Mouse (Mus musculus) liver, embryonic 13.5 days (tissue): ENCODE results near the gene Ppp1r17. TPM values are rescaled to one million over a fixed set of nuclear protein-coding genes. Genes with fewer than 3 reads are reported as not detected.

Experiments used
- ATAC-seq: fragments of 200-750 bp; cut with Nextera tagmentation; 2 replicates; pipeline ENCODE4 v1.8.0; 2017; ENCODE audit warnings: low read depth, mild to moderate bottlenecking, moderate number of reproducible peaks, moderate library complexity
- DNase-seq: peaks from one replicate; pipeline ENCODE4 v3.0.0; 2022
- H3K27ac ChIP-seq: fragments of 300-500 bp; sonication (generic); 2 replicates; pipeline ENCODE4 v1.5.1; 2015; ENCODE audit warnings: moderate library complexity, mild to moderate bottlenecking, inconsistent platforms
- H3K27me3 ChIP-seq: fragments of 300-500 bp; sonication (generic); 2 replicates; pipeline ENCODE4 v1.6.1; 2015; ENCODE audit warnings: mild to moderate bottlenecking, inconsistent platforms
- H3K36me3 ChIP-seq: fragments of 300-500 bp; sonication (generic); 2 replicates; pipeline ENCODE4 v1.6.1; 2015; ENCODE audit warnings: mild to moderate bottlenecking, inconsistent platforms
- H3K4me1 ChIP-seq: fragments of 300-500 bp; sonication (generic); replicated peaks from 2 replicates; pipeline ENCODE4 v1.6.1; 2015; ENCODE audit warnings: inconsistent platforms
- H3K4me2 ChIP-seq: fragments of 300-500 bp; sonication (generic); 2 replicates; pipeline ENCODE4 v1.6.1; 2015; ENCODE audit warnings: inconsistent platforms, mild to moderate bottlenecking, moderate library complexity
- H3K4me3 ChIP-seq: fragments of 300-500 bp; sonication (generic); replicated peaks from 2 replicates; pipeline ENCODE4 v1.5.1; 2015; ENCODE audit warnings: mild to moderate bottlenecking, inconsistent platforms
- H3K9ac ChIP-seq: fragments of 300-500 bp; sonication (generic); 2 replicates; pipeline ENCODE4 v1.6.1; 2015; ENCODE audit warnings: mild to moderate bottlenecking, inconsistent platforms
- H3K9me3 ChIP-seq: fragments of 300-500 bp; sonication (generic); replicated peaks from 2 replicates; pipeline ENCODE4 v1.6.1; 2016; ENCODE audit warnings: inconsistent platforms
- WGBS: fragments of 180-500 bp; shearing (Covaris S2); methylation state at CpG from one replicate; pipeline ENCODE4 v1.1.7; 2015; ENCODE audit not compliant: insufficient replicate concordance; 5-methylcytosine and 5-hydroxymethylcytosine counted together
- polyA plus RNA-seq: library from polyadenylated mRNA; unstranded; fragments of >200 nt; fragmentation: Nextera tagmentation; extraction: Ambion mirVana; gene quantifications from 2 replicates; pipeline ENCODE4 v1.2.1, GENCODE M21; 2015

The Ppp1r17 gene
- polyA plus RNA-seq, result 0.06 TPM in 1 of 2 replicates, not detected in the other

DNA sequence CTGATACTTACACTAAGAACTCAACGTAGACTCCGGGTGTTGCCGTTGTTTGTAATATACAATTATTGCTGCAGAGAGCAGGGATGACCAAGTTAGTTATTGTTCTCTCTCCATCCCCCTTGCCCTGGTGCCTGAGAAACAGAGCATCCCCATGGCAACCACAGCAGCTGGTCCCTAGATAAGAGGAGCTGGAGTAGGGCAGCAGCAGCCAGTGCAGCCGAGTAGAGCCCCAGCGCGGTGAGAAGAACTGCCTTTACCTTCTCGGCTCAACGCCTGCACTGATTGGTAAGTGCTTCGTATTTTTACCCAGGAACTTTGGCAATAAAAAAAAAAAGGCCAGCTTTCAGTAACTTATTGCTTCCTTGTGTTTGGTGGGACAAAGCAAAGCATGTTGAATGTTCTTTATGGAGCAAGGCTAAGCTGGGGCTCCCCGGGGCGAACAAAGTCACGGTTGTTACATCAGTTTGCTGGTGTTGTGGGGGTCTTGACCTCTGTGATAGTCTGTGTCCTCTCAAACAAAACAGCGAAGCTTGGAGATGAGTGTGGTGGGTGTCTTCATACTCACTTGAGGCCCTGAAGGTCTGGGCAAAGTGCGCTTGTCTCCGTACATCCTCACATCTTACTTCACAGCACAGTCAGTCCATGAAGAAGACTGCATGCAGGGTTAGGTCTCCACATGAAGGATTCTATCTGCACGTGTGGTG is at the start of gene Ppp1r17:
Ppp1r17 (plus strand) TSS at position 207 of the 704 bp plus-strand sequence.
- ATAC-seq, result no peak
- Histone ChIP-seq H3K9ac (no peak within 1 kb of the TSS), H3K4me2 (no peak within 1 kb of the TSS), H3K4me1 (no peaks in the 10 kb centered on the region), H3K27ac (no peak within 1 kb of the TSS), H3K36me3 (no peaks in the 10 kb centered on the region), H3K4me3 (no peak within 1 kb of the TSS), H3K9me3 (no peaks in the 10 kb centered on the region), H3K27me3 (no peaks in the 10 kb centered on the region)
- 63% methylated on average over 16 of the region's 16 CpGs for WGBS
- no peak for DNase-seq

DNA sequence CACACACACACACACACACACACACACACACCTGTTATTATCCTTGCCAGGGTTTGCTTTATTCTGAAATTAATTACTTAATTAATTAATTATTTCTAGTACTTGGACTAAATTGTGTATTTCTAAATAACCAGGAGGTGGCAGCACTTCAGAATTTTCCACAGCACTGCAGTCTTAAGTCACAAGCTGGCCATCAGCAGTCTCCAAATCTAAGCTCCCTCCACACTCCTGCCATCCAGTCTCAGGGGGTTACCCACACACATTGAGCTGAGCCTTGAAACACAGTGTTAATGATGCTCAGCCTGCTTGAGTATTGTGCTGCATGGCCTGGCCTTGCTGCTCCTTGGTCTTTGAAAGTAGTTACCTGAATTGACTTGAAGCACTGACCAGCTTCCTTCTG is 44.3 kb upstream of the Ppp1r17 start:
- Histone ChIP-seq H3K36me3 (no peaks in the 10 kb centered on the region), H3K27ac (no peak overlapping the region), H3K4me2 (no peak overlapping the region), H3K27me3 (no peaks in the 10 kb centered on the region), H3K9me3 (no peaks in the 10 kb centered on the region), H3K9ac (no peak overlapping the region), H3K4me3 (no peak overlapping the region), H3K4me1 (no peaks in the 10 kb centered on the region)
- ATAC-seq (no peak), DNase-seq (no peak)

DNA sequence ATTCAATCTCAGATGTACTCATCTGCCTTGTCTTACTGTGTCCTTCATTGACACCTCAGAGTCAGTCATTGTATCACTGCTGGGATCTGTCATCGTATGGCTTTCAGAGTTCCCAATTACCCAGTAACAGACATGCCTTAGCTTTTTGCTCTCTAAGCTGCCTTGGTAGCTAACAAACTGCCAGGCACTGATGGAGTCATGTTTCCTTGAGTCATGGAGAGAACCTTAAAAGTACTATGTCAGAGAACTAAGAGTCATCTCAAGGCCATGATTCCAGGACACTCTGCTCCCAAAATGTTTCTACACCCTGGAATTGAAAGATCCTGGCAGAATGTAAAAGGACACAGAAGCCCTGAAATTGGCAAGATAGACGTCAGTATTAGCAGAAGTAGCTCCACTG is 37.5 kb upstream of the Ppp1r17 start:
- no peak overlapping the region for H3K9ac ChIP-seq
- 51% methylated on average over 2 of the region's 2 CpGs for WGBS
- no peaks in the 10 kb centered on the region for H3K9me3 ChIP-seq

DNA sequence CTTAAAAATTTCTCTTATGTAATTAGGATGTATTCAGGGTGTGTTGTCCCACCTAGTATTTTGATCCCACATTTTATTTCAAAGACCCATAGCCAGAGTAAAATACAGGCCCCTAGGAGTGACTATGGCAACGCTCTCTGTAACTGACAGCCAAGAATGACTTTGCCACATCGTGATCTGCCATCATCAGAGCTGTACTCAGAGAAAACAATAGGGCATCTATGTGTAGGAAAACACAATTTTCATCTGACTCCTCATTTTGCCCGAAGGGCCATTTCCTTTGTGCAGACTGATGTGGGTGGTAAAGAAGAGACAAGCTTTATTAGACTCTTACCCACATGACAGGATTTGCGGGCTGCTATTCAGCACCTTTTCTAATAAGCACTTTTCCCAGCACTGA is 8.6 kb upstream of the Ppp1r17 start:
- Histone ChIP-seq H3K27ac (no peak overlapping the region), H3K4me3 (no peak overlapping the region), H3K4me2 (no peak overlapping the region), H3K4me1 (no peaks in the 10 kb centered on the region), H3K9me3 (no peaks in the 10 kb centered on the region), H3K27me3 (no peaks in the 10 kb centered on the region), H3K9ac (no peak overlapping the region), H3K36me3 (no peaks in the 10 kb centered on the region)
- ATAC-seq, result no peak
- WGBS, result 54% methylated on average over 4 of the region's 4 CpGs
- DNase-seq, result no peak

More for the DNA sequence above, 37.5 kb upstream of the Ppp1r17 start:
- H3K4me3 ChIP-seq, result no peak overlapping the region
- H3K27me3 ChIP-seq, result no peaks in the 10 kb centered on the region
- no peaks in the 10 kb centered on the region for H3K36me3 ChIP-seq
- ATAC-seq, result no peak
- H3K27ac ChIP-seq, result no peak overlapping the region
- no peak for DNase-seq
- H3K4me1 ChIP-seq, result no peaks in the 10 kb centered on the region
- no peak overlapping the region for H3K4me2 ChIP-seq

DNA sequence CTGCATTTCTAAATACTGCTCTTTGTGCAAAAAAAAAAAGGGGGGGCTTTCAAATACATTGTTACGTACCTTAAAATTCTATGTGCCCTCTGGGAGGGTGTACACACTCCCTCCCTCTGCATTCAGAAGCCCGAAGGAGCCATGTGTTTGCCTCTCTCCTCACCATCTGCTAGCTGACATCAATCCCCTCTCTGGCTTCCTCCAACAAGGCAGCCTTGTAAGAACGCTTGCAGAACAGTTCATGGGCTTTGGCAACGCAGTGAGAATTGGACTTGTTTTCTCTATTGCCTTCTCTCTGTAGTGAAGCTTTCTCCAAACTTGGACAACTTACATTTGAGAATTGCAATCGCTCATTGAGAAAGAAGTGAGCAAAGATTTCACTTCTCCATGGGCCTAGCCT is 4.9 kb upstream of the Ppp1r17 start:
- H3K9me3 ChIP-seq, result no peaks in the 10 kb centered on the region
- 66% methylated on average over 5 of the region's 5 CpGs for WGBS
- ATAC-seq, result no peak
- no peak overlapping the region for H3K27ac ChIP-seq
- no peak overlapping the region for H3K4me2 ChIP-seq
- H3K36me3 ChIP-seq, result no peaks in the 10 kb centered on the region
- H3K27me3 ChIP-seq, result no peaks in the 10 kb centered on the region
- DNase-seq, result no peak
- no peak overlapping the region for H3K4me3 ChIP-seq
- no peaks in the 10 kb centered on the region for H3K4me1 ChIP-seq
- H3K9ac ChIP-seq, result no peak overlapping the region

DNA sequence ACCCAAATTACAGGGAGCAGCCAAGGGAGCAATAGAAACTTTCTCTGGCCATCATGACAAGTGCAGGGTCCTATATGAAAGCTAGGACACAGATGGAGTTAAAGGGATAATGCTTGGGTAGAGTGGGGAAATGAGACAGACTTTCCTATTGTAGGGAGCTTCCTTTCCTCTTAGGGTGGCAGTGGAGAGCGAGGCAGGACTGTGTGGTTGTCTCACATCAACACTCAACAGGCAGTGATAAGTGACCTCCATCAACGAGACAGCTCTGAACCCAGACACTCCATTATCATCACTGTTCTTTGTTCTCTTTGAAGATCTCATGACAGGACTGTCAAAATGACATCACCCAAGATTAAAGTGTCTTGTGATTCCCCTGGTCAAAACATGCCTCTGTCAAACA is 2.3 kb downstream of the Ppp1r17 start:
- Histone ChIP-seq H3K27ac (no peak overlapping the region), H3K9me3 (no peaks in the 10 kb centered on the region), H3K4me2 (no peak overlapping the region), H3K9ac (no peak overlapping the region), H3K27me3 (no peaks in the 10 kb centered on the region), H3K4me1 (no peaks in the 10 kb centered on the region), H3K36me3 (no peaks in the 10 kb centered on the region), H3K4me3 (no peak overlapping the region)
- WGBS, result 19% methylated on average over 2 of the region's 2 CpGs
- ATAC-seq (no peak), DNase-seq (no peak)

DNA sequence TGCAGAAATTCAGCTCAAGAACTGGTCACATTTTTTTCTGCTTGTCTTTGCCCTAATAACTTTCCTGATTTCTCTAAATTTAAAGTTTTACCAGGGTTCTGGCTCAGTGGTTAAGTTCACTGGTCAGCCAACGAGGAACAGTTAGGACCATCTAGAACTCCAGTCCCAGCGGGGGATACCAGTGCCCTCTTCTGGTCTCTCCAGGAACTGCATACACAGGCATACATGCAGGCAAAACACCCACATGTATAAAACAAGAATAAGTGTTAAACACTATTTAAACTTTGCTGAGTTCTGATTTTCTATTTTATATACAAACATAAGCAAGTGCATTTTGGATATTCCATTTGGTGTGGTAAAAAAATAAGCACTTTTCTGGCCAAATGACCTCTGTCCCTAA is 8.2 kb downstream of the Ppp1r17 start:
- Histone ChIP-seq H3K4me2 (no peak overlapping the region), H3K27me3 (no peaks in the 10 kb centered on the region), H3K4me3 (no peak overlapping the region), H3K27ac (no peak overlapping the region), H3K9me3 (no peaks in the 10 kb centered on the region), H3K36me3 (no peaks in the 10 kb centered on the region), H3K4me1 (no peaks in the 10 kb centered on the region), H3K9ac (no peak overlapping the region)
- DNase-seq (no peak), ATAC-seq (no peak)
- WGBS, result 47% methylated on average over 2 of the region's 2 CpGs

DNA sequence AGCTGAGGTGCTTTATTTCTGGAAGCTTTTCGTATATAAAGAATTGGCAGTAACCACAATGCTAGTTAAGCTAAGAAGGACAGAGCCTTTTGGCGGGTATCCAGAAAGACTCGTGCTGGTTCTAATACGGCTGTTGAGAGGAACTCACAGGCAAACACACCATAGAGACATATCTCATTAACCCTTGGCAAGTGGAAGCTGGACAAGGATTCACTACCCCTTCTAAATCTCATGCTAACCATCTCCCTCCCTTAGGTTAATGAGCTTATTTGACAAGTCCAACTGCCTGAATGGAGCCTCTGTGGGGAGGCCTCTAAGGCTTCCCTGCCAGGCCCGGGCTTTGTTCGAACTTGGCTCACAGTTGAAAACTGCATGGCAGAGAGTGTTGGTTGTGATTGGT is 10.0 kb downstream of the Ppp1r17 start:
- Histone ChIP-seq H3K4me3 (no peak overlapping the region), H3K4me2 (no peak overlapping the region), H3K36me3 (no peaks in the 10 kb centered on the region), H3K9ac (no peak overlapping the region), H3K27ac (no peak overlapping the region), H3K9me3 (no peaks in the 10 kb centered on the region), H3K4me1 (no peaks in the 10 kb centered on the region), H3K27me3 (no peaks in the 10 kb centered on the region)
- WGBS, result 76% methylated on average over 6 of the region's 6 CpGs
- DNase-seq (no peak), ATAC-seq (no peak)

DNA sequence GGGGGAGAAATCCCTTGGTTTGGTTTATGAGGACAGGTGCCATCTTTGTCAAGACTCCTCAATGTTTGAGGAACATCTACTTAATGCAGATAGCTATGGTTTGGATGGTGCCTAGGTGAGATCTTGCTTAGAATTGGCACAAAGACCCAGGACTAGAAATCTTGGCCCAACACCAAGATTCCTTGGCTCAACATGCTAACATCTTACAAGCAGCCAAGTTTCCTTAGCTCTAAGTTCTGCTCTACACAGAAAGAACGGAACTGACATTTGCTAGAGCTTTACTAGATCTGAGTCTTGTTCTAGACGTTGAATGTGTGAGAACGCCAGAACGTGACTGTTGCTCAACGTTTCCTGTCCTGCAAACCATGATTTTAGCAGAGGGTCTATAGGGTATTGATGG is 10.7 kb downstream of the Ppp1r17 start:
- H3K4me1 ChIP-seq, result no peaks in the 10 kb centered on the region
- no peak overlapping the region for H3K27ac ChIP-seq
- no peak for ATAC-seq
- H3K4me3 ChIP-seq, result no peak overlapping the region
- H3K9ac ChIP-seq, result no peak overlapping the region
- H3K36me3 ChIP-seq, result no peaks in the 10 kb centered on the region
- DNase-seq, result no peak
- H3K27me3 ChIP-seq, result no peaks in the 10 kb centered on the region
- no peaks in the 10 kb centered on the region for H3K9me3 ChIP-seq
- no peak overlapping the region for H3K4me2 ChIP-seq
- 50% methylated on average over 5 of the region's 5 CpGs for WGBS

DNA sequence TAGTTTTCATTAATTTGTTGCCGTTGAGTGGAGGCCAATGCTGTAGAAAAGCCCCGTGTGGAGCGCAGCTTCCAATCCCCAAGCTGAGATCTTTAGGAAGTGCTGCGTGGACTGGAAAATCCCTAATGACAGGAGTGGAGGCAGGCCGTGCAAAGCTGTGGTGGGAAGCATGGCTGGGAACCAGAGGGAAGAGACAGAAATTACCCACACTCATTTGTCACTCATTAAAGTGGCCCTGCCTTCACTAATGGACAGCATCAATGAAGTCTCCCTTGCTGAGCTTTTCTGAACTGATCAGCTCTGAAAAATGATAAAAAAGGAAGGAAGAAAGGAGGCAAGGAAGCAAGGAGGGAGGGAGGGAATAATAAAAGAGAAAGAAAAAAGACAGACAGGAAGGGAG is 12.7 kb downstream of the Ppp1r17 start:
- Histone ChIP-seq H3K27ac (no peak overlapping the region), H3K36me3 (no peaks in the 10 kb centered on the region), H3K4me2 (no peak overlapping the region), H3K9ac (no peak overlapping the region), H3K4me1 (no peaks in the 10 kb centered on the region), H3K27me3 (no peaks in the 10 kb centered on the region), H3K4me3 (no peak overlapping the region), H3K9me3 (no peaks in the 10 kb centered on the region)
- WGBS, result 56% methylated on average over 5 of the region's 5 CpGs
- DNase-seq (no peak), ATAC-seq (no peak)

DNA sequence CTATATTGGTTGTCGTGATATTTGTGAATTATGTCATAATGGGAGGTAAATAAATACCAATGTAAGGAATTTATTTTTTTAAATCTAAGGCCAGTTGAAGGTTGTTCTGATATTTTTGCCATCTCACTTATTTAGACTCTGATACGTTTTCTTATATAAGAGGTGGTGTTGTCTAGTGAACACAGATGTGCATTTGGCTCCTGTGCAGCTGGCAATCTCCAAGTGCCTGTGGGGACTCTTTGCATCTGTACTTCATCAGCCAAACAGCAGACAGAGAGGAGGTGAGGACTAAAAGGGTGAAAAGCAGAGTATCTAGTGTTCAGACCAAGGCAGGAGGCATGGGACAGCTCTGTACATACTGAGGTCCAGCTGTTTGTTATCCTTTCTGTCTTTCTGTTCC is 14.9 kb downstream of the Ppp1r17 start:
- H3K4me1 ChIP-seq, result no peaks in the 10 kb centered on the region
- no peak overlapping the region for H3K9ac ChIP-seq
- DNase-seq (no peak), ATAC-seq (no peak)
- no peaks in the 10 kb centered on the region for H3K27me3 ChIP-seq
- no peak overlapping the region for H3K4me3 ChIP-seq
- H3K36me3 ChIP-seq, result no peaks in the 10 kb centered on the region
- H3K27ac ChIP-seq, result no peak overlapping the region
- WGBS, result 69% methylated on average over 2 of the region's 2 CpGs
- no peak overlapping the region for H3K4me2 ChIP-seq
- no peaks in the 10 kb centered on the region for H3K9me3 ChIP-seq

DNA sequence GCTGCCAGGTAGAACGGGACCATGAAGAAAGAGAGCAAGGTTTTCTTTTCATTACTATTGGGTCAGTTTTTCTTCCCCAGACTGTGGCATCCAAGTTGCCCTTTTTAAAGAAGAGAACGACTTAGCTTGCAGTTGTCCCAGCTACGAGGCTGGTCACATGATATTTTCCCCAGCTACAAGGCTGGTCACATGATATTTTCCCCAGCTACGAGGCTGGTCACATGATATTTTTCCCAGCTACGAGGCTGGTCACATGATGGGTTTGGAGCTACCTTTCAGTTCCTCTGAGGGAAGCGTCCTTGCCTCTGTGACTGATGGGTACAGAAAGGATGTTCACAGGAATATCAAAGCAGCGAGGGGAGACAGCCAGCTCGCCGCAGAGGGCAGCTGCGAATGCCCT is 17.8 kb downstream of the Ppp1r17 start:
- ATAC-seq, result no peak
- Histone ChIP-seq H3K4me3 (no peak overlapping the region), H3K4me1 (no peaks in the 10 kb centered on the region), H3K36me3 (no peaks in the 10 kb centered on the region), H3K4me2 (no peak overlapping the region), H3K9me3 (no peaks in the 10 kb centered on the region), H3K27me3 (no peaks in the 10 kb centered on the region), H3K27ac (no peak overlapping the region), H3K9ac (no peak overlapping the region)
- 61% methylated on average over 10 of the region's 10 CpGs for WGBS
- no peak for DNase-seq
